Mouse (Mus musculus): ENCODE results near the gene Carmil3. TPM values are rescaled to one million over a fixed set of nuclear protein-coding genes. Genes with fewer than 3 reads are reported as not detected.
A peak's percentile ranks its signal among the peaks of the same experiment; 100 is the strongest.

Carmil3 gene
- polyA plus RNA-seq, 1 experiment from 2014 or later, result 1.9 TPM

GRCm38 (mm10) chr14:55470806-55471205 lies 19.6 kb upstream of the Carmil3 start:
- peaks cover 23% of the 10 kb centered on the region for H3K4me1 ChIP-seq
- H3K27ac ChIP-seq (replicated peaks), result no peak overlapping the region
- peak overlapping the region; percentile 43 for H3K4me2 ChIP-seq
- H3K36me3 ChIP-seq, result no peaks in the 10 kb centered on the region
- ATAC-seq (ENCODE audit: extremely low read depth, insufficient number of reproducible peaks, low FRiP score, low TSS enrichment), result no peak
- no peaks in the 10 kb centered on the region for H3K9me3 ChIP-seq
- no peak overlapping the region for H3K4me3 ChIP-seq
- 0 out of 2 replicates have a peak overlapping the region, but pooled peaks have one; percentile 45 for H3K9ac ChIP-seq
- WGBS, result 4% methylated on average over 10 of the region's 10 CpGs
- peaks cover 28% of the 10 kb centered on the region for H3K27me3 ChIP-seq (replicated peaks)

GRCm38 (mm10) chr14:55475654-55476053 lies 14.8 kb upstream of the Carmil3 start:
- Histone ChIP-seq H3K9me3 (no peaks in the 10 kb centered on the region), H3K4me1 (peaks cover 15% of the 10 kb centered on the region), H3K27ac (replicated peaks) (no peak overlapping the region), H3K36me3 (peaks cover under 1% of the 10 kb centered on the region), H3K4me2 (no peak overlapping the region), H3K4me3 (no peak overlapping the region), H3K9ac (no peak overlapping the region), H3K27me3 (replicated peaks) (peaks cover 6% of the 10 kb centered on the region; the same call in 1 of the 2 replicates)
- ATAC-seq (ENCODE audit: extremely low read depth, insufficient number of reproducible peaks, low FRiP score, low TSS enrichment), result no peak
- whole genome bisulfite sequencing, result 44% methylated on average over 2 of the region's 2 CpGs

- H3K4me2 ChIP-seq, result no peak overlapping the region
- 100% methylated on average over 1 of the region's 1 CpGs for WGBS
- no peak for ATAC-seq (ENCODE audit: extremely low read depth, insufficient number of reproducible peaks, low FRiP score, low TSS enrichment)
- no peaks in the 10 kb centered on the region for H3K27me3 ChIP-seq (replicated peaks)
- H3K36me3 ChIP-seq, result peaks cover 14% of the 10 kb centered on the region
- no peak overlapping the region for H3K9ac ChIP-seq
- no peak overlapping the region for H3K4me3 ChIP-seq
- no peak overlapping the region for H3K27ac ChIP-seq (replicated peaks)
- H3K4me1 ChIP-seq, result peaks cover 10% of the 10 kb centered on the region; the same call in 1 of the 2 replicates
- H3K9me3 ChIP-seq, result no peaks in the 10 kb centered on the region
Observed at GRCm38 (mm10) chr14:55477421-55477820, 13.0 kb upstream of the Carmil3 start.

GRCm38 (mm10) chr14:55477829-55478228 lies 12.6 kb upstream of the Carmil3 start:
- Histone ChIP-seq H3K9me3 (no peaks in the 10 kb centered on the region), H3K4me2 (peak overlapping the region; percentile 75), H3K9ac (peak overlapping the region; percentile 89), H3K4me3 (no peak overlapping the region), H3K27ac (replicated peaks) (no peak overlapping the region), H3K27me3 (replicated peaks) (no peaks in the 10 kb centered on the region), H3K36me3 (peaks cover 14% of the 10 kb centered on the region), H3K4me1 (peaks cover 10% of the 10 kb centered on the region; the same call in 1 of the 2 replicates)
- no peak for ATAC-seq (ENCODE audit: extremely low read depth, insufficient number of reproducible peaks, low FRiP score, low TSS enrichment)
- 57% methylated on average over 5 of the region's 5 CpGs for WGBS

GRCm38 (mm10) chr14:55478651-55479599 lies 11.5 kb upstream of the Carmil3 start, which contains the start of gene Dhrs4:
Gene Dhrs4, plus strand, starts transcription at chr14:55478758.
- 1% methylated on average over 38 of the region's 38 CpGs for WGBS
- Histone ChIP-seq H3K9ac (peak within 1 kb of the TSS; percentile 89), H3K4me1 (peaks cover 10% of the 10 kb centered on the region; the same call in 1 of the 2 replicates), H3K27ac (replicated peaks) (peak within 1 kb of the TSS; percentile 86), H3K27me3 (replicated peaks) (no peaks in the 10 kb centered on the region), H3K36me3 (peaks cover 18% of the 10 kb centered on the region), H3K9me3 (no peaks in the 10 kb centered on the region), H3K4me2 (peak within 1 kb of the TSS; percentile 75), H3K4me3 (peak within 1 kb of the TSS; percentile 73)
- ATAC-seq (ENCODE audit: extremely low read depth, insufficient number of reproducible peaks, low FRiP score, low TSS enrichment), result peak; percentile 89

GRCm38 (mm10) chr14:55479629-55480028 lies 10.8 kb upstream of the Carmil3 start:
- Histone ChIP-seq H3K27ac (replicated peaks) (no peak overlapping the region), H3K9me3 (no peaks in the 10 kb centered on the region), H3K4me1 (peaks cover 10% of the 10 kb centered on the region; the same call in 1 of the 2 replicates), H3K9ac (no peak overlapping the region), H3K4me3 (no peak overlapping the region), H3K36me3 (peaks cover 23% of the 10 kb centered on the region), H3K4me2 (peak overlapping the region; percentile 75), H3K27me3 (replicated peaks) (no peaks in the 10 kb centered on the region)
- no peak for ATAC-seq (ENCODE audit: extremely low read depth, insufficient number of reproducible peaks, low FRiP score, low TSS enrichment)
- WGBS, result 87% methylated on average over 10 of the region's 10 CpGs

GRCm38 (mm10) chr14:55484430-55485085 lies 5.9 kb upstream of the Carmil3 start:
- Histone ChIP-seq H3K9me3 (no peaks in the 10 kb centered on the region), H3K9ac (no peak overlapping the region), H3K4me2 (no peak overlapping the region), H3K36me3 (peaks cover 54% of the 10 kb centered on the region), H3K27me3 (replicated peaks) (no peaks in the 10 kb centered on the region), H3K4me3 (no peak overlapping the region), H3K4me1 (0 out of 2 replicates have a peak, but pooled peaks cover 6% of the 10 kb centered on the region), H3K27ac (replicated peaks) (no peak overlapping the region)
- WGBS, result 74% methylated on average over 5 of the region's 5 CpGs
- no peak for ATAC-seq (ENCODE audit: extremely low read depth, insufficient number of reproducible peaks, low FRiP score, low TSS enrichment)

- no peak overlapping the region for H3K4me3 ChIP-seq
- WGBS, result 76% methylated on average over 8 of the region's 8 CpGs
Observed at GRCm38 (mm10) chr14:55486836-55487235, 3.6 kb upstream of the Carmil3 start.

GRCm38 (mm10) chr14:55491291-55491833 lies 911 bp downstream of the Carmil3 start:
- Histone ChIP-seq H3K27ac (replicated peaks) (peak overlapping the region; percentile 48), H3K4me2 (peak overlapping the region; percentile 100), H3K4me1 (peaks cover 25% of the 10 kb centered on the region), H3K36me3 (peaks cover 20% of the 10 kb centered on the region), H3K27me3 (replicated peaks) (0 out of 2 replicates have a peak, but pooled peaks cover 6% of the 10 kb centered on the region), H3K9ac (peak overlapping the region; percentile 84), H3K9me3 (no peaks in the 10 kb centered on the region), H3K4me3 (peak overlapping the region; percentile 82)
- peak; percentile 74 for ATAC-seq (ENCODE audit: extremely low read depth, insufficient number of reproducible peaks, low FRiP score, low TSS enrichment)
- WGBS, result under 1% methylated on average over 30 of the region's 30 CpGs

More at GRCm38 (mm10) chr14:55486836-55487235, 3.6 kb upstream of the Carmil3 start:
- Histone ChIP-seq H3K4me1 (peaks cover 12% of the 10 kb centered on the region), H3K9me3 (no peaks in the 10 kb centered on the region), H3K27ac (replicated peaks) (no peak overlapping the region), H3K36me3 (peaks cover 43% of the 10 kb centered on the region), H3K9ac (no peak overlapping the region), H3K27me3 (replicated peaks) (no peaks in the 10 kb centered on the region), H3K4me2 (no peak overlapping the region)
- ATAC-seq (ENCODE audit: extremely low read depth, insufficient number of reproducible peaks, low FRiP score, low TSS enrichment), result no peak

- no peak for ATAC-seq (ENCODE audit: extremely low read depth, insufficient number of reproducible peaks, low FRiP score, low TSS enrichment)
- Histone ChIP-seq H3K4me2 (peak overlapping the region; percentile 100; the same call in 1 of the 2 replicates), H3K9ac (no peak overlapping the region), H3K27ac (replicated peaks) (no peak overlapping the region), H3K4me1 (peaks cover 32% of the 10 kb centered on the region), H3K36me3 (peaks cover 14% of the 10 kb centered on the region), H3K4me3 (no peak overlapping the region), H3K9me3 (no peaks in the 10 kb centered on the region), H3K27me3 (replicated peaks) (0 out of 2 replicates have a peak, but pooled peaks cover 6% of the 10 kb centered on the region)
- WGBS, result 36% methylated on average over 3 of the region's 3 CpGs
Observed at GRCm38 (mm10) chr14:55492103-55492502, 1.7 kb downstream of the Carmil3 start.
